Mouse (Mus musculus) liver, adult 2 months (tissue): ENCODE measurements at regions not wholly inside any gene's neighbourhood (a gene's known extent, or its start where the extent isn't known, plus 50 kb on each side); places are given as distances from the start of the nearest gene placed in this dataset.

Experiments used
- DNase-seq: peaks from one replicate; pipeline ENCODE4 v3.0.0-alpha.2; 2011; ENCODE audit warnings: low read depth, low spot score; ENCODE audit errors: extremely low read depth
- H3K27ac ChIP-seq: fragments of 200-500 bp; replicated peaks from 2 replicates; pipeline ENCODE4 v1.5.1; 2012; ENCODE audit warnings: low read depth, mild to moderate bottlenecking, control low read depth, inconsistent platforms, low read length; ENCODE audit not compliant: insufficient read depth
- H3K27me3 ChIP-seq: fragments of 200-500 bp; 2 replicates; pipeline ENCODE4 v1.6.1; 2012; ENCODE audit warnings: mild to moderate bottlenecking, moderate library complexity, low read length, inconsistent platforms; ENCODE audit not compliant: control insufficient read depth, insufficient read depth
- H3K36me3 ChIP-seq: fragments of 200-500 bp; 2 replicates; pipeline ENCODE4 v1.6.1; 2012; ENCODE audit warnings: low read length, inconsistent platforms; ENCODE audit not compliant: control insufficient read depth, insufficient read depth
- H3K4me1 ChIP-seq: fragments of 200-500 bp; 2 replicates; pipeline ENCODE4 v1.6.1; 2011; ENCODE audit warnings: low read length; ENCODE audit not compliant: control insufficient read depth, insufficient read depth
- H3K4me3 ChIP-seq: fragments of 200-500 bp; 2 replicates; pipeline ENCODE4 v1.5.1; 2011; ENCODE audit warnings: low read depth, mild to moderate bottlenecking, control low read depth, low read length, moderate library complexity; ENCODE audit not compliant: insufficient read depth
- H3K79me2 ChIP-seq: fragments of 200-500 bp; 2 replicates; pipeline ENCODE4 v1.6.1; 2012; ENCODE audit warnings: inconsistent platforms, mild to moderate bottlenecking, low read length, moderate library complexity; ENCODE audit not compliant: control insufficient read depth, insufficient read depth
- H3K9ac ChIP-seq: fragments of 200-500 bp; 2 replicates; pipeline ENCODE4 v1.6.1; 2012; ENCODE audit warnings: low read depth, mild to moderate bottlenecking, control low read depth, inconsistent platforms, low read length
- CTCF ChIP-seq: fragments of 200-500 bp; IDR thresholded peaks from 2 replicates; pipeline ENCODE4 v1.5.1; 2011; ENCODE audit warnings: low read depth, low read length, control low read depth
- POLR2A ChIP-seq: fragments of 200-500 bp; IDR thresholded peaks from 2 replicates; pipeline ENCODE4 v1.6.1; 2011; ENCODE audit warnings: low read length, control low read depth; ENCODE audit not compliant: insufficient read depth; ENCODE audit errors: extremely low read depth
- WGBS: fragments of 180-500 bp; shearing (Covaris S2); methylation state at CpG from one replicate; pipeline ENCODE4 v1.1.7; 2018; 5-methylcytosine and 5-hydroxymethylcytosine counted together

DNA sequence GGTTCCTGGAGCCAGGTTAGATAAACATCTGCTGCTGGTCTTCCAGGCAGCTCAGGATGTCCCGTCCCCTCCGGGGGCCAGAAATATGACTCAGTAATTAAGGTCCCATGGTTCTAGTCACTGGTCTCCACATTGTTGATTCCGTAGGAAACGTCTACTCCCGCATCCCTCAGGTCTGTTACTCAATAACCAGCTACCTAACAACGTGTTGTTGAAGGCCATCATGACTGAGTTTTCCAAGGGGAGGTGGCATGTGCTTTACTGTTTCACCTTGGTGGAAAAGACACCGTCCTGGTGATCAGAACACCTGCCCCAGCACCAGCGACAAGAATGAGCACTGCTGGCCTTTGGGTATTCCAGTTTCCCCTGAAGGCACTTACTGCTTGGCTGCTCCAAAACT lies 377.9 kb downstream of the Lpin1 start:
- H3K9ac ChIP-seq = no peak overlapping the region
- no peaks in the 10 kb centered on the region for H3K4me1 ChIP-seq
- H3K4me3 ChIP-seq = no peak overlapping the region
- H3K79me2 ChIP-seq = no peaks in the 10 kb centered on the region
- no peak overlapping the region for H3K27ac ChIP-seq
- TF ChIP-seq CTCF = no peak
- no peak for TF ChIP-seq POLR2A
- no peak for DNase-seq
- H3K27me3 ChIP-seq = no peaks in the 10 kb centered on the region
- H3K36me3 ChIP-seq = no peaks in the 10 kb centered on the region
- WGBS = 59% methylated on average over 8 of the region's 8 CpGs

DNA sequence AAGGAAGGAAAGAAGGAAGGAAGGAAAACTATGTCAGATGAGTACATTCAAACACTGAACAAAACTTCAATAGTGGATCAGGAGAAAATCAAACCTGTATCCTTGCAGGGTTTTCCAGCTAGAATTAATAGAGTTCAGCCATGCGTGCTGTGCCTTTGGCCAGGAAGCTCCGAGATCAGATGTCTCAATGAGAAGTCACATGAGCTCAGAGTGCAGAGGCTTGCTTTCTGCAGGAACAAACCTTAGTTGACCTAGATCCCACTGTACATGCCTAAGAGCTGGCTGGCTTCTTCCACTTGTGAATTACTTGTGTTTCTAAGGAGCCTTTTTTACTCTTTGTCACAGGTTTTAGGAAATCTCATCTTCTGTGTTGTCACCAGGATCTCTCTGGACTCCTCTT lies 378.7 kb downstream of the Lpin1 start:
- Histone ChIP-seq H3K4me1 (no peaks in the 10 kb centered on the region), H3K4me3 (no peak overlapping the region), H3K27me3 (no peaks in the 10 kb centered on the region), H3K9ac (no peak overlapping the region), H3K27ac (no peak overlapping the region), H3K79me2 (no peaks in the 10 kb centered on the region), H3K36me3 (no peaks in the 10 kb centered on the region)
- 71% methylated on average over 2 of the region's 2 CpGs for WGBS
- no peak for TF ChIP-seq POLR2A
- no peak for TF ChIP-seq CTCF
- DNase-seq = no peak

DNA sequence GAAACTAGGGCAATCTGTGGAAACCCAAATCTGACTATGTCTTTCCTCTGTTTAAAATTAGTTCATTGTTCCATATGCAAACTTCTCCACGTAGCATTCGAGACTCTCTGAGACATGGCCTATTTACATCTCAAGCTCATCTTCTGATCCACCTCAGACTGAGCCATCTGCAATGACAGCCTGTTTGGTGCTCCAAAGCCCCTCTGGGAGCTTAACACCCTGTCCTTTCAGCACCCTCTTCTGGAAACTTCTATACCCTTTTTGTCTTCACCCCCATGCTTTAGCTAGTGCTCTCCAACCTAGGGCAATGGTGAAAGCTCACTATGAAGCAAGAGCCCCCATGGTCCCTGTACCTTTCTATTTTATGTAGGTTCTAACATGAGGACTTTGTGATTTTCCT lies 379.7 kb downstream of the Lpin1 start:
- H3K27me3 ChIP-seq = no peaks in the 10 kb centered on the region
- no peaks in the 10 kb centered on the region for H3K36me3 ChIP-seq
- no peak overlapping the region for H3K27ac ChIP-seq
- DNase-seq = no peak
- H3K9ac ChIP-seq = no peak overlapping the region
- no peaks in the 10 kb centered on the region for H3K4me1 ChIP-seq
- TF ChIP-seq CTCF = no peak
- no peak for TF ChIP-seq POLR2A
- 85% methylated on average over 2 of the region's 2 CpGs for WGBS
- H3K4me3 ChIP-seq = no peak overlapping the region
- H3K79me2 ChIP-seq = no peaks in the 10 kb centered on the region

DNA sequence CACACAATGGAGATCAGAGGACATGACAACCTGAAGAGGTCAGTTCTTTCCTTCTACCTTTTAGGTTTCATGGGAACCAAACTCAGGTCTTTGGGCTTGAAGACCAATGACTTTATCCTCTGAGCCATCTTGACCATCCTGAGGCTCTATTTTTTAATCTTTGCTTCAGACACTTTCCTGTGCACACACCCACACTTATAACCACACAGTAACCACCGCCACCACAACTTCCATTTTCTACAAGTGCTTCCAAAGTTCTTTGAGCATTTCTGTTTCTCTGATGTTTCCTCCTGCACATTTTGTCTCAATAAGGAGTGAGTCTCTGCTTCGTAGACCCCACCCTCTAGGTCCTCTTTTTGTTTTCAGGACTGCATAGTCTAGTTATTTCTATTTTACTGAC lies 385.3 kb downstream of the Lpin1 start:
- WGBS = 92% methylated on average over 2 of the region's 2 CpGs

DNA sequence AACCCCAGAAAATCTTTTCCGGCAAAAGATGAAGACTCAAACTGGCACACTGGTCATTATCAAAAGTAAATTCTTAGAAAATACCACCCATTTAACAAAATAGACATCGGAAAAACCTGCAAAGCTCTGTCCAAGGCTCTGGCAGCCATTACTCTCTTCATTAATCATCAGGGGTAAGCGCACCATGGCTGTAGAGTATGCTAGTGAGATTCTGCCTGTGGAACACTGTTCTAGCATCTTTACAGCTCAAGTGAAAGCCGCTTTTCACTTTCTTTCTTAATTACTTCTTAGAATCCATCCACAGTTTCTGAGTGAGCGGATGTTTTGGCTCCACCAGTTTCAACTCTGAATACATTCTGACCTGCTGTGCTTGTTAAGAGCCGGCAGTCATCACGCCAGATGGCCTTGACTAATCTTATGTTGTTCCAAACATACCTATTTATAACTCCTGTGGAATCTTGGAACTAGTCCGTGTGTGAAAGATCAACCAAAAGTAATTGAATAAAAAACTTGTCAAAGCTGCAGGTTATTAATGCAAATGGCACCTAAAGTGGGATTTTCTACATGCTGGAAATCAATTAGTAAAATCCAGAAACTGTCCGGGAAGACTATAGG lies 387.8 kb downstream of the Lpin1 start:
- Histone ChIP-seq H3K9ac (no peak overlapping the region), H3K4me3 (no peak overlapping the region), H3K27ac (no peak overlapping the region), H3K79me2 (no peaks in the 10 kb centered on the region), H3K36me3 (no peaks in the 10 kb centered on the region), H3K4me1 (no peaks in the 10 kb centered on the region), H3K27me3 (no peaks in the 10 kb centered on the region)
- TF ChIP-seq CTCF = no peak
- no peak for TF ChIP-seq POLR2A
- WGBS = 78% methylated on average over 9 of the region's 9 CpGs
- DNase-seq = no peak

More for the DNA sequence above, 385.3 kb downstream of the Lpin1 start:
- TF ChIP-seq POLR2A = no peak
- TF ChIP-seq CTCF = no peak
- no peak overlapping the region for H3K9ac ChIP-seq
- no peak for DNase-seq
- H3K36me3 ChIP-seq = no peaks in the 10 kb centered on the region
- no peaks in the 10 kb centered on the region for H3K4me1 ChIP-seq
- H3K27ac ChIP-seq = no peak overlapping the region
- no peak overlapping the region for H3K4me3 ChIP-seq
- no peaks in the 10 kb centered on the region for H3K27me3 ChIP-seq
- no peaks in the 10 kb centered on the region for H3K79me2 ChIP-seq

DNA sequence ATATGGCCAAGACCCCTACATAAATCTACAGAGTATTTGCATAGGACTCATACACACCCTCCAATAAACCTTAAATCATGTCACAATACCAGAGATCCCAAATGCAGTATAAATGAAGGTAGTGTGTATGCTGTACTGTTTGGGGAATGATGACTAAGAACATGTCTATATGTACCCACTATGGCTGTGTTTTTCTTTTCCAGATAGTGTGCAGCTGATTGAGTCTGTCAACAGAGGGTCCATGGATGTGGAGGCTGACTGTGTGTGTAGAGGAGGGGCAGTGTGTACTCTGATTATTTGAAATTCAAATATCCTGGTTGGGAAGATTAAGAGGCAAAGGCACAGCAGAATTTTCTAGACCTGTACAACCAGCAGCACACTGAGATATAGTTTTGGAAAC lies 388.6 kb downstream of the Lpin1 start:
- no peak overlapping the region for H3K9ac ChIP-seq
- no peaks in the 10 kb centered on the region for H3K79me2 ChIP-seq
- H3K4me3 ChIP-seq = no peak overlapping the region
- no peaks in the 10 kb centered on the region for H3K36me3 ChIP-seq
- no peak overlapping the region for H3K27ac ChIP-seq
- H3K4me1 ChIP-seq = no peaks in the 10 kb centered on the region
- DNase-seq = no peak
- no peak for TF ChIP-seq CTCF
- no peak for TF ChIP-seq POLR2A
- no peaks in the 10 kb centered on the region for H3K27me3 ChIP-seq
